Mouse (Mus musculus) thymus, adult 2 months (tissue): ENCODE data around the gene Col2a1. TPM values are rescaled to one million over a fixed set of nuclear protein-coding genes. Genes with fewer than 3 reads are reported as not detected.

ENCODE experiments used
- DNase-seq: peaks from one replicate; pipeline ENCODE4 v3.0.0; 2021
- H3K27ac ChIP-seq: fragments of 200-500 bp; 2 replicates; pipeline ENCODE4 v1.5.1; 2012; ENCODE audit warnings: low read length, control low read depth; ENCODE audit not compliant: control insufficient read depth, insufficient read depth
- H3K27me3 ChIP-seq: fragments of 200-500 bp; 2 replicates; pipeline ENCODE4 v1.6.1; 2012; ENCODE audit warnings: mild to moderate bottlenecking, low read length, moderate library complexity, mixed read lengths; ENCODE audit not compliant: control insufficient read depth, insufficient read depth
- H3K36me3 ChIP-seq: fragments of 200-500 bp; 2 replicates; pipeline ENCODE4 v1.6.1; 2012; ENCODE audit warnings: mild to moderate bottlenecking, low read length, moderate library complexity; ENCODE audit not compliant: control insufficient read depth, insufficient read depth
- H3K4me1 ChIP-seq: fragments of 200-500 bp; replicated peaks from 2 replicates; pipeline ENCODE4 v1.6.1; 2012; ENCODE audit warnings: low read length; ENCODE audit not compliant: control insufficient read depth, insufficient read depth
- H3K4me3 ChIP-seq: fragments of 200-500 bp; 2 replicates; pipeline ENCODE4 v1.5.1; 2012; ENCODE audit warnings: mild to moderate bottlenecking, low read length, control low read depth, moderate library complexity; ENCODE audit not compliant: control insufficient read depth, insufficient read depth
- CTCF ChIP-seq: fragments of 200-500 bp; IDR thresholded peaks from 2 replicates; pipeline ENCODE4 v1.5.1; 2012; ENCODE audit warnings: mild to moderate bottlenecking, control low read depth, low read length, moderate library complexity, borderline replicate concordance; ENCODE audit not compliant: control insufficient read depth, poor library complexity, insufficient read depth; ENCODE audit errors: extremely low read depth
- POLR2A ChIP-seq: fragments of 200-500 bp; IDR thresholded peaks from 2 replicates; pipeline ENCODE4 v1.6.1; 2012; ENCODE audit warnings: mild to moderate bottlenecking, low read length, control low read depth, moderate library complexity; ENCODE audit not compliant: control insufficient read depth, poor library complexity, insufficient read depth; ENCODE audit errors: extremely low read depth
- WGBS: fragments of 180-500 bp; shearing (Covaris S2); methylation state at CpG from one replicate; pipeline ENCODE4 v1.1.7; 2018; 5-methylcytosine and 5-hydroxymethylcytosine counted together
- polyA plus RNA-seq: library from polyadenylated mRNA; depleted of rRNA; stranded (reverse); fragments of >200 nt; gene quantifications from 2 replicates; pipeline ENCODE4 v1.2.3, GENCODE M21; 2012

Col2a1 gene
- polyA plus RNA-seq, 1 experiment, result 0.47 TPM

DNA sequence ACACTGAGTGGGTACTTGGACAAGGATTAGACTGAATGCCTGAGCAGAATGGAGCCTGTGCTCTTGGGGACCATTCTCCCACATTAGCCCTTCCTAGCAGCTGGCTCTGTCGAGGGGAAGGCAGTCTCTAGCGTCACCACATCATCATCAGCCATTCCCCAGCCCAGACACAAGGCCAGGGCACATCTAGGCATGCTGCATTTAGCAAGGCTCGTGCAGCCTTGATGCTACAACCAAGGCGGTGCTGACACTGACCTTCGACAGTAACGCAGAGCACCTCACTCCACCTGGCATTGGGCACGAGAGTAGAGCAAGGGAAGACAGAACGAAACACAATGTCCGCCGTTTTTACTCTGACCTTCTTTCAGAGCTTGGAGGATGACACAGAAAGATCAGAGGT, 35.2 kb upstream of the Col2a1 start:
- Histone ChIP-seq H3K4me3 (no peak overlapping the region), H3K27me3 (no peaks in the 10 kb centered on the region), H3K4me1 (no peaks in the 10 kb centered on the region), H3K36me3 (peaks cover 73% of the 10 kb centered on the region), H3K27ac (no peak overlapping the region)
- DNase-seq, result no peak
- TF ChIP-seq CTCF (no peak), POLR2A (no peak)
- 96% methylated on average over 10 of the region's 10 CpGs for WGBS

DNA sequence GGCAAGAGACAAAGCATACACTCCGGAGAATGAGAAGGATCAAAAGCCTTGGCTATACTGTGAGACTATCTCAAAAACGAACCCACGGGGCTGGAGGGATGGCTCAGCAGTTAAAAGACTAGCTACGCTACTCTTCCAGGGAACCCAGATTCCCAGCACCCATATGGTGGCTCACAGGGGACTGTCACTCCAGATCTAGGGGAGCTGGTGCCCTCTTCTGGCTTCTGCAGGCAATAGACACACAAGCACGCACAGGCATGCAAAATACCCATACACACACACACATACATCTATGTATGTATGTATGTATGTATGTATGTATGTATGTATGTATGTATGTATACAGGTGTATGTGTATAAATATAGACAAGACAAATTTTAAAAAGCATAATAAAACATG, 32.1 kb upstream of the Col2a1 start:
- 97% methylated on average over 5 of the region's 5 CpGs for WGBS
- Histone ChIP-seq H3K27ac (no peak overlapping the region), H3K4me3 (no peak overlapping the region), H3K4me1 (no peaks in the 10 kb centered on the region), H3K27me3 (no peaks in the 10 kb centered on the region), H3K36me3 (peaks cover 42% of the 10 kb centered on the region)
- DNase-seq, result no peak
- TF ChIP-seq CTCF (no peak), POLR2A (no peak)

DNA sequence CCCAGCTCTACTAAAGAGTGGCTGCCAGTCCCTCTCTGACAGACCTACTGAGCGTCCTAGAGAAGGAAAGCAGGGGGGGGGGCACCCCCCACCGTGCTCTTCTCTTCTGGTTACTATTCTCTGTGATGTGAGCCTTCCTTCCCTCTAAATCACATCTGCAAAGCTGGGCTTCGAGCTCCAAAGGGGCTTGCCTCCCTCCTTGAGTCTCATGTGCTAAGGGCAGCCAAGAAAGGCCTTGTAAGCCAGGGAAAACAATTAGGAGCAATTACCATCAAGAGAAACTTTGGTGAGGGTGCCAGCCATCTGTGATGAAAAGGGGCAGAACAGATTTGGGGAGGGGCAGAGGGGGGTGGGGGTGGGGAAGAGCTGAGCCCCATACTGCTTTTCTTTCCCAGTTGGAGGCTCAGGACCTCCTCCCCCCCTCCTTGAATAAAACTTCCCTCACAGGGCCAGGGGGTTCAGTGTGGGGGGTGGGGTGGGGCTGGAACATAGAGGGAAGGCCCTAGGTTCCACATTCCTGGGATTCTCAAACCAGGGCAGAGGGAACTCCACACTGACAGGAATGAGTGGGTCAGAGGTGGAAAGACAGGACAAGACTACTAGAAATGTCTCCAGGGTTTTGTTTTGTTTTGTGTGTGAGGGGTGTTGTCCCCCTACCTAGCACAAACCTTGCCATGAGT, 30.7 kb upstream of the Col2a1 start:
- no peak overlapping the region for H3K4me3 ChIP-seq
- WGBS, result 71% methylated on average over 3 of the region's 3 CpGs
- DNase-seq, result no peak
- peaks cover 28% of the 10 kb centered on the region for H3K36me3 ChIP-seq
- H3K4me1 ChIP-seq, result no peaks in the 10 kb centered on the region
- H3K27me3 ChIP-seq, result no peaks in the 10 kb centered on the region
- no peak overlapping the region for H3K27ac ChIP-seq
- TF ChIP-seq CTCF (no peak), POLR2A (no peak)

DNA sequence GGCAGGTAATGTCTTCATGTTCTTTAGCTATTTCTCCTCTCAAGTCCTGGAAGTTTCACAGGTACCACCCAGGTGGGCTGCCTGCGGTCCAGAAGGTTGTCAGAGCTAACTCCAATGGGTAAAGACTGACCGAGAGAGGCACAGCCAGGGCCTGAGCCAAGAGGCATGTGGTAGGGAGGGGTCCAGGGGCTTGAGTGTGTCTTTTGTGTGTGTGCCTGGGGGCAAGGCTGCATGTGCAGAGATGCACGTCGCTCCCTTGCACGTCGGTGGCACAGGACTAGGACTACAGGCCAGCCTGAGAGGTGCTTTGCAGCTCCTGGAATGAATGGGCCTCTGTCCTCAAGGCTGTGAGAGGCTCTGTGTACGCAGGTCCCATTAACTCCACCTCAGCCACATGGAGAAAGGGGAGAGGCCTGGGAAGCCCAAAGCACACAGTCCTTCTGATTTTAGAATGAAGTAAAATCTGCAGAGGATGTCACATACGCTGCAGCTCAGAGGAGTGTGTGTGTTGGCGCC, 28.8 kb upstream of the Col2a1 start:
- peaks cover 14% of the 10 kb centered on the region for H3K36me3 ChIP-seq
- H3K4me1 ChIP-seq, result no peaks in the 10 kb centered on the region
- H3K4me3 ChIP-seq, result no peak overlapping the region
- TF ChIP-seq POLR2A, result no peak
- no peak overlapping the region for H3K27ac ChIP-seq
- DNase-seq, result no peak
- 96% methylated on average over 9 of the region's 9 CpGs for WGBS
- no peaks in the 10 kb centered on the region for H3K27me3 ChIP-seq

DNA sequence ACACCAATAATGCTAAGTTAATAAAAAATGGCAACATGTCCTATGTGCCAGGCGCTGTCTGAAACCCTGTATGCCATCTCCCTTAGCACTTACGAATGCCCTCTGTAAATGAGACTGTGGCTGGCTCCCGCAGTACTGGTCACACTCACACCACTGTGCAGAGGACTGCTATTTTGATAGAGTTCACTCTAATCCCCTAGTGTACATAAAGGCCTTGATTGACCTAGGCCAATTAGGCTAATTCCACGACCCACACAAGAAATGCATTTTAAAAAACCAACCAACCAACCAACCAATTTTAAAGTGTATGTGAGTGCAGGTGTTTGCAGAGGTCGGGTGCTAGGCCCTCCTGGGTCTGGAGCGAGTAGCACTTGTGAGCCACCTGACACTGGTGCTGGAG, 25.3 kb upstream of the Col2a1 start:
- no peak for DNase-seq
- WGBS, result 89% methylated on average over 6 of the region's 6 CpGs
- Histone ChIP-seq H3K36me3 (no peaks in the 10 kb centered on the region), H3K4me3 (no peak overlapping the region), H3K27me3 (no peaks in the 10 kb centered on the region), H3K27ac (no peak overlapping the region), H3K4me1 (no peaks in the 10 kb centered on the region)
- TF ChIP-seq POLR2A, result no peak
- no peak for TF ChIP-seq CTCF

DNA sequence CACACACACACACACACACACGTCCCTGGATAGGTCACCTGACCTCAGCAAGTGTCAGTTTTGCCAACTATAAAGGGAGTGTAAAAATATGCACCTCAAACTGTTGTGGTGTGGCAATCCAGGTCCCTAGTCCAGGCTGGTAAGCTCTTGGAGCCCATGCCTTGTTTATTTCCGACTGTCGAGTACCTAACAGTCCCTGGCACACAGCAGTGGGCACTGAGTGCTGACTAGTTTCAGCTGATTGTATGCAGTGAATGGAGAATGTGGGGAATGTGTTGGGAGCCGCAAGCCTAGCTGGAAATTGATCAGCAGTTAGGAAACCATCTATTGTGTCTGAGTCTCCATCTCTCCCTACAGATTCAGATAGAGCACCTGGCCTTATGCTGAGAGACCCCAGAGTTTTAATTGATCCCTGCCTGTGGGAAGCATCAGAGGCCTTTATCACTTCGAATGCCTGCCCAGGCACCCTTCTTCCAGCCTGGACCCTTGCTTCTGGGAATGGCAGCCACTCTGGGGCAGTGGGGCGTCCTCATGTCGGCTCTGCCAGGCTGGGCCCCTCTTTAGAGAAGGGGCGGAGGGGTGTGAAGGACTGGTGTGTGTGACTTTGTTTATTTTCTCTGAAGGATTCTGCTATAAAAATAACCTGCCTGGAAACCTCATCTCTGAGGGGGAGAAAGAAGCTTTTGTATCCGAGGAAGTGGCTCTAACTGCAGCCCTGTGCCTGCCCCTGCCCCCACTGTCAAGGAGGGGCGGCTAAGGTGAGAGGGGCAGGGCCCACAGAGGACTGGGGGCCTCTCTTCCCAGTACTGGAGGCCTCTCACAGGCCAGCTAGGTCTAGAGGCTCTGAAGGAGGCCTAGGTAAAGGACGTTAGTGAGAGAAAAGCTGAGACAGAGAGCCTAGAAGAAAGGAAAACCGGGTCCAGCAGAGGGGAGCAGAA, 22.7 kb upstream of the Col2a1 start:
- Histone ChIP-seq H3K27me3 (no peaks in the 10 kb centered on the region), H3K27ac (no peak overlapping the region), H3K4me3 (no peak overlapping the region), H3K36me3 (no peaks in the 10 kb centered on the region), H3K4me1 (no peaks in the 10 kb centered on the region)
- no peak for TF ChIP-seq CTCF
- no peak for TF ChIP-seq POLR2A
- WGBS, result 61% methylated on average over 12 of the region's 12 CpGs
- DNase-seq, result no peak
